Mouse (Mus musculus) adrenal gland (tissue): Measurements from ENCODE around the gene Ptger4.

Source experiments
- intact Hi-C: fragments of 180-260 bp; cut with DNase I; formaldehyde crosslinking; loops from one replicate; pipeline ENCODE4 v1.15.1; 2025

Ptger4 gene

DNA sequence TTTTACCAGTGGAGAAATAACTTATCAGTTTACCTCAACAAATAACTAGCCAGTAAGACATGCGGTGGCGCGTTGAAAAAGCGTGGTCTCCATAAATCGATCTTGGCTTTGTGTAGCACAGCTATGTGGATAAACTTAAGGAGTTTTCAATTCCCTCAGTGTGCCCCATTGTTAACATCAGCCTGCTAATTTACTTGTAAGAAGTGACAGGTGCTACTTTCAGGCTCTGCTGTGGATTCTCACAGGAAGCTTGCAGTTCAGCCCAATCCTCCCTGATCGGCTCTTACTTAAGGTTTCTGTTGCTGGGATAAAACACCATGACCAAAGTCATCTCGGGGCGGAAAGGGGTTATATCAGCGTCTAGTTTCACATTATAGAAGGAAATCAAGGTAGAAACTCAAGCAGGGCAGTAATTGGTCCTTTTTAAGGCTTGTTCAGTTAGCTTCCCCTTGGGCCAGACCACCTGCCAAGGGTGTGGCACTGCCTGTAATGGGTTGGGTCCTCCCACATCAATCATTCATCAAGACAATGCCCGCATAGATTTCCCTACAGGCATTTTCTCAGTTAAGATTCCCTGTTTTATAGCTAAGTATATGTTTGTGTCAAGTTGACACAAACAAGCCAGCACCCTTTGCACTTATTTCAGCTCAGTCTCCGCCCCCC lies 59.2 kb downstream of the Ptger4 start:
- intact Hi-C loops = loop anchor here (5.0 to 10.0 kb wide), 2 partner anchors 37 to 70 kb away; partner anchors contain the start of gene Rpl37

DNA sequence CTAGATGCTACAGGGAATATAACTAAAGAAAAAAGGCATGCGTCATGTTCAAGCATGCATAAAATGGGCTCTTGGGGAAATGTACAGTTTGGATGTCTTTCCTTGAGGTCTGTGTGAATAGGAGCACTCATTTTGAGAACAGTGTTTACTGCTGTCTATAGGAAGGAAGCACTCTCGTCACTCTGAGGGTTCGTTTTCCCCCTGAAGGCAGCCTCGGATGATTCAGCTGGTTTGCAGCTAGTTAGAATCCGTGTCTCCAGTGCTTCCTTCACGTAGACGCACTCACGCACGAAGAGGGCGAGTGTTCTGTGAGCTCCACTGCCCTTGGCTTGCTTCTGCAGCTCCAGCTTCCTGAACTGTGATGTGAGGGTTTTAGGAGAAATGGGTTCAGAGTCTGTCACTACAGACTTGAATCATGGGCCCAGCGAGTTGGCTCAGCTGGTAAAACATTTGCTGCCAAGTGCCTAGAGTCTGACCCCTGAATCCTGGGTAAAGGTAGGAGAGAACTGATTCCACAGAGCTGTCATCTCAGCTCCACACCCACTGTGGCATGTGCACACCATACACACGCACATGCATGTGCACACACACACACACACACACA lies 70.7 kb downstream of the Ptger4 start:
- intact Hi-C loops = no loop called here

DNA sequence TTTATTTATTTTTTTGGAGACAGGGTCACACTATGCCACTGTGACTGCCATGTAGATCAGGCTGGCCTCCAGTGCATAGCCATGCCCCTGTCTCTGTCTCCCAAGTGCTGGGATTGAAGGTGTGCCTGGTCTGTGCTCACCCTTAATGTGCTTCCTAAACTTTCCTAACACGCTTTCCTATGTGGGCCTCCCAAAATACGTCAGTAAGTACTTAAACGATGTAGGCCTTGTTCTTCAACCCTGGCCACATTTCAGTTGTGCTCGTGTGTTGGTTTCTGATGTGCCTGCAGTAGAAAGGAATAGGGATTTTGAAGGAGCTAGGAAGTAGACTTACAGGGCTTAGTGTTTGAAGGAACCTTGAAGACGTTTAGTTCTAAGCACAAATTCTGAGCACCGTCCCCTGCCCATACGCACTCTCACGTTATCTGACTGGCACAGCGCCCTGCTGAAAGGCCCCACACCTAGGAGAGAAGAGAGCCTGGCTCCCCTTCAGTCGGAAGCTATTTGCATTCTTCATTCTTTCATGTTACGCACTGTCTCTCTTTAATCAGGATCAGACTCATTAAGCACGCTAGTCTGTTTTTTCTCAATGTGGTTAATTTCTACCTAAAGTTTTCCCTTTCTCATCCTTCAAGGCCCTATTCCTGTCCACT lies 78.7 kb downstream of the Ptger4 start:
- intact Hi-C loops = no loop called here

DNA sequence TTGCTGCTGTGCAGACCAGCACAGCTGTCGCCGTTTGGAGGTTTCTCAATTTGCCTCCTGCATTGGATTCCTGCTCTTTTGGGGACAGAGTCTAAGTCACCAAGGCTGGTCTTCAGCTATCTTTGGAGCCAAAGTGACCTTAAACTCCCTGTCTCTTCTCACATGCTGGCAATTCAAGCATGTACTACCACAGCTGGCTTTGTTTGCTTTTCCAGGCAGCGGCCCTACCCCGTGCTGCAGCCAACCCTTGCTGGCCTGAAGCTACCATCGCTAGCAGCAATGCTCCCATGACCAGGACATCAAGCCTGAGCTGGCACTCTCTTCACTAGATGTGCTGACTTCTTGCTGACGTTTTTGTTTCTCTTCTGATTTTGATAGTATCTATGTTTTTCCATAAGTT lies 85.2 kb downstream of the Ptger4 start:
- intact Hi-C loops = no loop called here

DNA sequence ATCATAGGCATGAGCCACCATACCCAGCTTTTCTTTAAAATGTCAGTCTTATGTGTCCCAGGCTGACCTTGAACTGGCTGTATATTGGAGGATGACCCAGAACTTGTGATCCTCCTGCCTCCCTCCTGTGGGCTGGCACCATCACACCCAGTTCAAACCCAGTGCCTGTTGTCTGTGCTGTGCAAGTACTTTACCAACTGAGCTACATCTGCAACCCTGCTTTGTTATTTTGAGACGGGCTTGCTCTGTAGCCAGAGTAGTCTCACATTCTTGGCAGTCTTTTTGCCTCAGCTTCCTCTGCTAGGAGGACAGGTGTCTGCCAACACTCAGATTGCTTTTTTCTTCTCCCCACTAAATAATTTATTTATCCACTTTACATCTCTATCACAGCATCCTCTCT lies 86.6 kb downstream of the Ptger4 start:
- intact Hi-C loops = no loop called here
